Mouse (Mus musculus): ENCODE results near the gene Gstm3. TPM values are rescaled to one million over a fixed set of nuclear protein-coding genes. Genes with fewer than 3 reads are reported as not detected.
"Not testable (repeated sequence)": the region's sequence is repeated elsewhere in the genome, so short reads cannot be mapped to it uniquely, and the experiment has no call there.

Gene Gstm3
- polyA plus RNA-seq, 1 experiment from 2014 or later = not detected

GRCm38 (mm10) chr3:107983771-107984170, 14.7 kb upstream of the Gstm3 start:
- Histone ChIP-seq H3K9ac (ENCODE audit: low read depth, low read length) (no peak overlapping the region), H3K4me3 (ENCODE audit: low read depth, low read length) (no peak overlapping the region), H3K4me1 (ENCODE audit: control insufficient read depth, insufficient read depth, low read length) (no peaks in the 10 kb centered on the region), H3K27me3 (ENCODE audit: control insufficient read depth, insufficient read depth, low read depth, low read length) (no peaks in the 10 kb centered on the region), H3K36me3 (ENCODE audit: control insufficient read depth, insufficient read depth, low read length) (no peaks in the 10 kb centered on the region), H3K4me2 (ENCODE audit: low read length) (no peak overlapping the region), H3K9me3 (replicated peaks; ENCODE audit: control insufficient read depth, low read length, poor library complexity, severe bottlenecking) (no peaks in the 10 kb centered on the region), H3K27ac (ENCODE audit: low read length) (no peak overlapping the region)
- ATAC-seq = no peak
- 73% methylated on average over 3 of the region's 3 CpGs for WGBS

GRCm38 (mm10) chr3:107982726-107983125, 13.6 kb upstream of the Gstm3 start:
- Histone ChIP-seq H3K27me3 (ENCODE audit: control insufficient read depth, insufficient read depth, low read depth, low read length) (no peaks in the 10 kb centered on the region), H3K27ac (ENCODE audit: low read length) (no peak overlapping the region), H3K4me3 (ENCODE audit: low read depth, low read length) (no peak overlapping the region), H3K36me3 (ENCODE audit: control insufficient read depth, insufficient read depth, low read length) (no peaks in the 10 kb centered on the region), H3K9me3 (replicated peaks; ENCODE audit: control insufficient read depth, low read length, poor library complexity, severe bottlenecking) (no peaks in the 10 kb centered on the region), H3K4me2 (ENCODE audit: low read length) (no peak overlapping the region), H3K4me1 (ENCODE audit: control insufficient read depth, insufficient read depth, low read length) (no peaks in the 10 kb centered on the region), H3K9ac (ENCODE audit: low read depth, low read length) (no peak overlapping the region)
- ATAC-seq = no peak
- 81% methylated on average over 6 of the region's 6 CpGs for whole genome bisulfite sequencing

GRCm38 (mm10) chr3:107981261-107981660, 12.2 kb upstream of the Gstm3 start:
- Histone ChIP-seq H3K9me3 (replicated peaks; ENCODE audit: control insufficient read depth, low read length, poor library complexity, severe bottlenecking) (no peaks in the 10 kb centered on the region), H3K4me1 (ENCODE audit: control insufficient read depth, insufficient read depth, low read length) (no peaks in the 10 kb centered on the region), H3K36me3 (ENCODE audit: control insufficient read depth, insufficient read depth, low read length) (no peaks in the 10 kb centered on the region), H3K4me3 (ENCODE audit: low read depth, low read length) (no peak overlapping the region), H3K4me2 (ENCODE audit: low read length) (no peak overlapping the region), H3K27ac (ENCODE audit: low read length) (no peak overlapping the region), H3K9ac (ENCODE audit: low read depth, low read length) (no peak overlapping the region), H3K27me3 (ENCODE audit: control insufficient read depth, insufficient read depth, low read depth, low read length) (no peaks in the 10 kb centered on the region)
- WGBS = 64% methylated on average over 3 of the region's 3 CpGs
- ATAC-seq = no peak

GRCm38 (mm10) chr3:107977691-107978090, 8.6 kb upstream of the Gstm3 start:
- Histone ChIP-seq H3K27ac (ENCODE audit: low read length) (no peak overlapping the region), H3K9me3 (replicated peaks; ENCODE audit: control insufficient read depth, low read length, poor library complexity, severe bottlenecking) (no peaks in the 10 kb centered on the region), H3K4me3 (ENCODE audit: low read depth, low read length) (no peak overlapping the region), H3K36me3 (ENCODE audit: control insufficient read depth, insufficient read depth, low read length) (no peaks in the 10 kb centered on the region), H3K4me2 (ENCODE audit: low read length) (no peak overlapping the region), H3K9ac (ENCODE audit: low read depth, low read length) (no peak overlapping the region), H3K27me3 (ENCODE audit: control insufficient read depth, insufficient read depth, low read depth, low read length) (no peaks in the 10 kb centered on the region), H3K4me1 (ENCODE audit: control insufficient read depth, insufficient read depth, low read length) (no peaks in the 10 kb centered on the region)
- 82% methylated on average over 3 of the region's 3 CpGs for WGBS
- no peak for ATAC-seq

GRCm38 (mm10) chr3:107974237-107974636, 5.2 kb upstream of the Gstm3 start:
- ATAC-seq = no peak
- no peaks in the 10 kb centered on the region for H3K9me3 ChIP-seq (replicated peaks; ENCODE audit: control insufficient read depth, low read length, poor library complexity, severe bottlenecking)
- no peak overlapping the region for H3K4me2 ChIP-seq (ENCODE audit: low read length)
- H3K4me1 ChIP-seq (ENCODE audit: control insufficient read depth, insufficient read depth, low read length) = no peaks in the 10 kb centered on the region
- H3K9ac ChIP-seq (ENCODE audit: low read depth, low read length) = no peak overlapping the region
- H3K4me3 ChIP-seq (ENCODE audit: low read depth, low read length) = no peak overlapping the region
- 95% methylated on average over 1 of the region's 1 CpGs for WGBS
- H3K36me3 ChIP-seq (ENCODE audit: control insufficient read depth, insufficient read depth, low read length) = no peaks in the 10 kb centered on the region
- H3K27me3 ChIP-seq (ENCODE audit: control insufficient read depth, insufficient read depth, low read depth, low read length) = no peaks in the 10 kb centered on the region
- no peak overlapping the region for H3K27ac ChIP-seq (ENCODE audit: low read length)

- H3K4me2 ChIP-seq (ENCODE audit: low read length) = no peak overlapping the region
- no peaks in the 10 kb centered on the region for H3K27me3 ChIP-seq (ENCODE audit: control insufficient read depth, insufficient read depth, low read depth, low read length)
- H3K9me3 ChIP-seq (replicated peaks; ENCODE audit: control insufficient read depth, low read length, poor library complexity, severe bottlenecking) = no peaks in the 10 kb centered on the region
- no peaks in the 10 kb centered on the region for H3K4me1 ChIP-seq (ENCODE audit: control insufficient read depth, insufficient read depth, low read length)
- H3K36me3 ChIP-seq (ENCODE audit: control insufficient read depth, insufficient read depth, low read length) = no peaks in the 10 kb centered on the region
- 86% methylated on average over 3 of the region's 3 CpGs for WGBS
- ATAC-seq = no peak
- H3K27ac ChIP-seq (ENCODE audit: low read length) = no peak overlapping the region
- no peak overlapping the region for H3K4me3 ChIP-seq (ENCODE audit: low read depth, low read length)
- no peak overlapping the region for H3K9ac ChIP-seq (ENCODE audit: low read depth, low read length)
Measured at GRCm38 (mm10) chr3:107972070-107972469, 3.0 kb upstream of the Gstm3 start.

GRCm38 (mm10) chr3:107971101-107971500, 2.0 kb upstream of the Gstm3 start:
- H3K9ac ChIP-seq (ENCODE audit: low read depth, low read length); H3K9me3 ChIP-seq (replicated peaks; ENCODE audit: control insufficient read depth, low read length, poor library complexity, severe bottlenecking); H3K4me2 ChIP-seq (ENCODE audit: low read length); H3K27ac ChIP-seq (ENCODE audit: low read length); H3K4me3 ChIP-seq (ENCODE audit: low read depth, low read length); ATAC-seq; H3K4me1 ChIP-seq (ENCODE audit: control insufficient read depth, insufficient read depth, low read length); H3K27me3 ChIP-seq (ENCODE audit: control insufficient read depth, insufficient read depth, low read depth, low read length); H3K36me3 ChIP-seq (ENCODE audit: control insufficient read depth, insufficient read depth, low read length): not testable (repeated sequence)
- 49% methylated on average over 3 of the region's 3 CpGs for WGBS

- no peak overlapping the region for H3K4me3 ChIP-seq (ENCODE audit: low read depth, low read length)
- no peaks in the 10 kb centered on the region for H3K27me3 ChIP-seq (ENCODE audit: control insufficient read depth, insufficient read depth, low read depth, low read length)
- ATAC-seq = no peak
- no peak overlapping the region for H3K9ac ChIP-seq (ENCODE audit: low read depth, low read length)
- H3K9me3 ChIP-seq (replicated peaks; ENCODE audit: control insufficient read depth, low read length, poor library complexity, severe bottlenecking) = no peaks in the 10 kb centered on the region
- H3K27ac ChIP-seq (ENCODE audit: low read length) = no peak overlapping the region
- H3K4me1 ChIP-seq (ENCODE audit: control insufficient read depth, insufficient read depth, low read length) = no peaks in the 10 kb centered on the region
- H3K4me2 ChIP-seq (ENCODE audit: low read length) = no peak overlapping the region
- H3K36me3 ChIP-seq (ENCODE audit: control insufficient read depth, insufficient read depth, low read length) = no peaks in the 10 kb centered on the region
- WGBS = 98% methylated on average over 5 of the region's 5 CpGs
Measured at GRCm38 (mm10) chr3:107966631-107967030, 2.5 kb downstream of the Gstm3 start.

- WGBS = 54% methylated on average over 1 of the region's 1 CpGs
Measured at GRCm38 (mm10) chr3:107965592-107965991, 3.5 kb downstream of the Gstm3 start.

More at GRCm38 (mm10) chr3:107965592-107965991, 3.5 kb downstream of the Gstm3 start:
- Histone ChIP-seq H3K27me3 (ENCODE audit: control insufficient read depth, insufficient read depth, low read depth, low read length) (no peaks in the 10 kb centered on the region), H3K4me3 (ENCODE audit: low read depth, low read length) (no peak overlapping the region), H3K9ac (ENCODE audit: low read depth, low read length) (no peak overlapping the region), H3K27ac (ENCODE audit: low read length) (no peak overlapping the region), H3K4me2 (ENCODE audit: low read length) (no peak overlapping the region), H3K36me3 (ENCODE audit: control insufficient read depth, insufficient read depth, low read length) (no peaks in the 10 kb centered on the region), H3K9me3 (replicated peaks; ENCODE audit: control insufficient read depth, low read length, poor library complexity, severe bottlenecking) (no peaks in the 10 kb centered on the region), H3K4me1 (ENCODE audit: control insufficient read depth, insufficient read depth, low read length) (no peaks in the 10 kb centered on the region)
- ATAC-seq = no peak
